Mouse (Mus musculus) 3134 (cell line): ENCODE results near the gene Samd13.

Experiments
- DNase-seq: peaks from one replicate; pipeline ENCODE4 v3.0.0-alpha.2; 2011; ENCODE audit warnings: low spot score; ENCODE audit not compliant: insufficient read length; ENCODE audit errors: extremely low read depth

Samd13 gene

GRCm38 (mm10) chr3:146684811-146685675 lies at the start of gene Samd13:
Gene Samd13, minus strand, starts transcription at chr3:146685592.
- no peak for DNase-seq

DNA sequence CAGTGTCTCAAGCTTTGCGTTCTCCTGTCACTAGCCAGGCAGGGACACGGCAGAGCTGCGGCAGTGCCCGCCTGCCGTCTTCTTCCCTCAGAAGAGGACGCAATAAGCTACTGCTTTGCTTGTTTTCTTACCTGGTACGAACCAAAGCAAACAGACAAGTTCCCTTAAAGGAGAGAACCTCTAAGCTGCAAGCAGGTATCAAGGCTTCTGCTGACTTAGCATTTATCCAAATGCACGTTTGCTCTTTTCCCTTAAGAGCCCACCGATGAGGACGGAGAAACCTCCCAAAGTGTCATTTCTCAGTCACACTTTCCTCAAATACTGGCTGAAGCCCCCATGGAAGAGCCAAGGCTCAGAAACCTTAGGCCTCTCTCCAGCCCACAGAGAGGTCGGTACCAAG lies 46.1 kb upstream of the Samd13 start:
- peak; percentile 13 for DNase-seq

- no peak for DNase-seq
Observed at GRCm38 (mm10) chr3:146723037-146723436, 37.6 kb upstream of the Samd13 start.

- DNase-seq = no peak
Observed at GRCm38 (mm10) chr3:146719696-146720095, 34.3 kb upstream of the Samd13 start.

DNA sequence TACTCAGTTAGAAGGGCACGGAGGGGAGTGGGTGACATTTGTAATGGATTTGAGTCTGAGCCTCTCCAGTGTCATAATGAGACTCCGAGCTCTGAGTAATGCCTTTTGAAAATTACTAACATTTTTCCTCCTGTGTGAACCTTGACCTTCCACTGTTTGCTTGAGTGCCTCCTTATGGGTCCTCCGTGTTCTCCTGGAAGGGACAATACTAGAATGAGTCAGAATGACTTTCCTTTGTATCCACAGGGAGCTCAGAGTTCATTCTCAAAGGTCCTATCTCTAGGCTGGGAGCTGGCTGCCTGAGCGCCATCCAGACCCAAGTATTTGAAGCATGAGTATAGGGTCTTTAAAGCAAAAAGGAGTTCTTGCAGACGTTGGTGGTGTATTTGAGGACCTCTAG lies 32.9 kb upstream of the Samd13 start:
- no peak for DNase-seq

DNA sequence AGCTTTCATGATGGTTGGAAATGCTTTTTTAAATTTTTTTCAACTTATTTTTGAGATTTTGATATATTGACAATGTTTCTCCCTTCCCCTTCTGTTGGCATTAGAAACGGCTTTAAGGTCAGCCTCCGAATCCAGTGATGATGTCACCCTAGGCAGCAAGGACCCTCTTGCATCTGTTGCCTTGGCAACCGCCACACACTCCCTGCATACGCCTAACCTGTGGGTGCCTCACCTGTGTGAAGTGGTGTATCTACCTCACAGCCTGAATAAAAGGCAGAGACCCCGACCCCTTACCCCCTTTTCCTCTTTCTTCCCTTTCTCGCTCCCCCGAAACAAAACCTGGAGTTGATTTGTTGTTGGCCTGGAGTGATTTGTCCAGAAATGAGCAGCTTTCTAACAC lies 26.9 kb upstream of the Samd13 start:
- no peak for DNase-seq

DNA sequence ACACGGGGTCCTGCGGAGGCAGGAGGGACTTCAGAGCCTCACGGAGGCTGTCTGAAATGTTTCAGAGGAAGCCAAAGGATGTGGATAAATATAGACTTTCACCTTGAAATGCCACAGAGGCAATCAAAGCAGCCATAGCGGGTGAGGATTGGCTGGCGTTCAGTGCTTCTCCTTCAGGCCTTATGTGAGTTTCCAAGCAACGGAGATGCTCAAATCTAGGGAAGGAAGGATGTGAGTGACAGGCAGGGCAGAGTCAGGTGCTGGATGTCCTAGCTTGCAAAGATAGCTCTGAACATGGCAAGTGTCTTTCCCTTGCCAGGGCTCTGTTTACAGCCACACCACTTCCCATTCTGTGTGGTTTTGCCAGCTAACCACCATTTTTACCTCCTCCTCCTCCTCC lies 26.2 kb upstream of the Samd13 start:
- no peak for DNase-seq

DNA sequence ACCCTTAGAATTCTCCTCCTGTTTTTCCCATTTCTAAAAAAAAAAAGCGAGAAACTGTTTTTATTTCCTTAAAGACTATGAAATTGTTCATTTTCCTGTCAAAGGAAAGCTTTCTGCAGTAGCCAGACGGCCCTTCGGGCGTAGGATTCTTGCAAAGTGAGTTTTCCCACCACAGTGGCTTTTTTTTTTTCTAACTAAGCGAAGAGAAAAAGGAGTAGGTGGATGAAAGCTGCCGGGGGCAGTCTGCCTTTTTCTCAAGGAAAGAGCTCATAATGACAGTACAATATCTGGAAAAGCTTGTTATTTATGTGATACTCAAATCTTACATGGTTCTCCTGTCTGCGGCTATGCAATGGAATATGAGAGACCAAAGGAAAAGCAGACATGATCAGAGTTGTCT lies 25.7 kb upstream of the Samd13 start:
- DNase-seq = no peak

- DNase-seq = no peak
Observed at GRCm38 (mm10) chr3:146709086-146709485, 23.7 kb upstream of the Samd13 start.

DNA sequence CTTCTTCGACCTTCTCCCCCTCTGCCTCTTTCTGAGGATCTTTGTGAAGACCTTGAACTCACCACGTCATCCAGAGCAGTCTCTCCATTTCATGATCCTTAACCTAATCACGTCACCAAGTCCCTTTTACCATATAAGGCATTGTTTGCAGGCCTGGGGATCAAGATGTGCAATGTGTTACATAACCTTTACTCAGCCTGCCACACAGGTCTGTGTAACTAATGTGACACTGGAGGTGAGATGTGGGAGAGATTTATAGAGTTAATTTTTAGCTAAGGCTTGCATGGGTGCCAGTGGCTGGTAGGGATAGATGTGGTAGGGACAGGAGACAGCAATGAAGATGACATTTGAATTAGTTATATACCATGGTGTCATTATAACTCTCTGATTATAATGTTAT lies 23.0 kb upstream of the Samd13 start:
- DNase-seq = no peak

GRCm38 (mm10) chr3:146704099-146704498 lies 18.7 kb upstream of the Samd13 start:
- no peak for DNase-seq

DNA sequence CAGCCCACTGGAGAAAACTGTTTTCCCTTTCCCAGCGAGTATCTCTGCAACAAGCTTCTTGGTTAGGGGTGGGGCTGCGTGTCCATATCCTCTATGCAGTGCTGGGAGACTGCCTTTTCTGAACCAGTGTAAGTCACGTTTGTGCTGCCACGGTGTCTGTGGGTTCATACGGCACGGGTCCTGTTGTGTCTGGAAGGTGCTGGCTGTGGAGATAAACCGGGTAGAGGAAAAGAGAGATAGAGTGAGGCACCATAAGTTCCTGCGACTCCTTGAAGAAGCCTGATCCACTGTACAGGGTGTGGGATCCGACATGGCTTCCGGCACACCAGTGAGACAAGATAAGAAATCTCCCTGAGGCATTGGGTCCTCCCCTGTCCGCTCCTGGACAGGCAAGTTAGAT lies 14.7 kb upstream of the Samd13 start:
- no peak for DNase-seq

GRCm38 (mm10) chr3:146698982-146699381 lies 13.6 kb upstream of the Samd13 start:
- DNase-seq = no peak

- DNase-seq = no peak
Observed at GRCm38 (mm10) chr3:146692547-146692946, 7.2 kb upstream of the Samd13 start.

- no peak for DNase-seq
Observed at GRCm38 (mm10) chr3:146687121-146687725, 1.8 kb upstream of the Samd13 start.

- DNase-seq = no peak
Observed at GRCm38 (mm10) chr3:146686428-146686827, 1.0 kb upstream of the Samd13 start.

DNA sequence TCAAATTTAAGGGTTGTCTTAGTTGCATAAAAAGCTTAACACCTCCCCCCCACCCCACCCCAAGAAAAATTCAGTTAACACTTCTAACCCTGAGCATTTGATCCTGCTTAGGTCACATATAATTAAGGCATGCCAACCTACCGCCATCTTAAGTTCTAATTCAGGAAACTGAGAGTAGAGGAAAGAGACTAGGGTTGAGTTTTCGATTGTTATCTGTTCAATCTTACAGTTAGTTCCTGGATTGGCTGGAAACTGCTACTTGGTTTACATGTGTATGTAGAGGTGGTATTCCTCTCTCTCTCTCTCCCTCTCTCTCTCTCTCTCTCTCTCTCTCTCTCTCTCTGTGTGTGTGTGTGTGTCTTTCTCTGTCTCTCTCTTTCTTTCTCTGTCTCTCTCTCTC lies 2.3 kb downstream of the Samd13 start:
- DNase-seq = no peak

DNA sequence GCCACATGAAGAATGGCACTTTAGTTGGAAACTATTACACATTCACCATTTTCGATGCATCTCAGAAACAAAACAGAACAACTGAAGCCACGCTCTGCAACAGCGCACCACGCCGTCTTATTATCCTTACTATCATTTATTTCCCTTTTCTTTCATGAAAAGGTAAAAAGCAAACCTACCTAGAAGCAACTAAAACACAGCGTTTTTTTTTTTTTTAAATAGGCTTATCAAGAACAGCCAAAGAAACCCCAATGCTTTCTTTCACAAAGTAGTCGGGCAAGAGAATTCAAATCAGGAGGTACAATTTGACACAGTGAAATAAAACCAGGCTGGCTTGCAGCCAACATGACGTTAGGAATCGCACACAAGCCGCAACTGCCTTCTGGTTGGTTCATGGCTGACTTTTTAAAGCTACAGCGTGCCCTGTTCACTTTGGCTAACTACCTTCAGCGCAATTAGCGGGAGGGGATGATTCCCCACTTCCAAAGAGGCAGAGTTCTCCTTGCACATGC lies 3.2 kb downstream of the Samd13 start:
- no peak for DNase-seq

- DNase-seq = no peak
Observed at GRCm38 (mm10) chr3:146681696-146682095, 3.7 kb downstream of the Samd13 start.

GRCm38 (mm10) chr3:146680625-146681024 lies 4.8 kb downstream of the Samd13 start:
- DNase-seq = no peak

DNA sequence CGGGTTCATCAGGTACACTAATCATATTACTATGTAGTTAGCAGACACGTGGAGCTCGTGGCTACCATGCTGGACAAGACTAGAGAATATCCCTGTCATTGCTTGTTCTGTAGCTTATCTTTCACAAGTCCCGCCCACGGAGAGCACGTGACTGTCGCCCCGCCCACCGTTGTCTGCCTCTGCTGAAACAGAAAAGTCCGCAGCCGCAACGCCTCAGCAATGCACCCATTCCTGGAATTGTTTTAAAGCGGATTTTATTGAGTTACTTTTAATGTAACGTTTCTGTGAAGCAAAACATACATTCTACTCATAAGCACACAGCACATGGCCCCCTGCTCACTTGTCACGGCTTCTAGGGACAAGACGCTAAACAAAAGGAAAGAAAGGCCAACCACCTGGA lies 5.7 kb downstream of the Samd13 start:
- DNase-seq = no peak

GRCm38 (mm10) chr3:146676193-146676592 lies 9.2 kb downstream of the Samd13 start:
- peak; percentile 20 for DNase-seq
